Mouse (Mus musculus) ovary, adult 18-20 months (tissue): Measurements from ENCODE around the gene Col5a3.

ENCODE experiments used
- DNase-seq: peaks from one replicate; pipeline ENCODE4 v3.0.0; 2022; ENCODE audit warnings: low spot score, mixed read lengths

Col5a3 gene

GRCm38 (mm10) chr9:20747682-20748081 lies 67.2 kb downstream of the Col5a3 start:
- DNase-seq, result no peak

- DNase-seq, result no peak
Observed at GRCm38 (mm10) chr9:20746017-20746660, 68.7 kb downstream of the Col5a3 start, which contains the start of gene Olfm2. Gene Olfm2, minus strand, starts transcription at chr9:20746349.

- no peak for DNase-seq
Observed at GRCm38 (mm10) chr9:20745129-20745966, 69.5 kb downstream of the Col5a3 start.

- no peak for DNase-seq
Observed at GRCm38 (mm10) chr9:20743946-20744738, 70.7 kb downstream of the Col5a3 start.

- DNase-seq, result peak; percentile 44
Observed at GRCm38 (mm10) chr9:20740407-20740806, 74.5 kb downstream of the Col5a3 start.

- DNase-seq, result no peak
Observed at GRCm38 (mm10) chr9:20738251-20738999, 76.4 kb downstream of the Col5a3 start.

GRCm38 (mm10) chr9:20737227-20737626 lies 77.6 kb downstream of the Col5a3 start:
- DNase-seq, result no peak

GRCm38 (mm10) chr9:20734692-20735091 lies 80.2 kb downstream of the Col5a3 start:
- DNase-seq, result no peak

- no peak for DNase-seq
Observed at GRCm38 (mm10) chr9:20731797-20732196, 83.1 kb downstream of the Col5a3 start.

GRCm38 (mm10) chr9:20729451-20729850 lies 85.4 kb downstream of the Col5a3 start:
- no peak for DNase-seq

GRCm38 (mm10) chr9:20727601-20728113 lies 87.2 kb downstream of the Col5a3 start:
- no peak for DNase-seq

- DNase-seq, result no peak
Observed at GRCm38 (mm10) chr9:20726859-20727600, 87.8 kb downstream of the Col5a3 start.

- DNase-seq, result no peak
Observed at GRCm38 (mm10) chr9:20726134-20726858, 88.6 kb downstream of the Col5a3 start.

- no peak for DNase-seq
Observed at GRCm38 (mm10) chr9:20721582-20721981, 93.3 kb downstream of the Col5a3 start.
